Mouse (Mus musculus): ENCODE measurements at regions not wholly inside any gene's neighbourhood (a gene's known extent, or its start where the extent isn't known, plus 50 kb on each side); places are given as distances from the start of the nearest gene placed in this dataset.

- no peak for DNase-seq (ENCODE audit: low read depth)
These were observed 51.9 kb upstream of the Slco4a1 start for GRCm38 (mm10) chr2:180404168-180404567.

- DNase-seq (ENCODE audit: low read depth) = no peak
These were observed 52.4 kb upstream of the Slco4a1 start for GRCm38 (mm10) chr2:180403621-180404020.

GRCm38 (mm10) chr2:180402851-180403459 lies 53.1 kb upstream of the Slco4a1 start:
- no peak for DNase-seq (ENCODE audit: low read depth)

GRCm38 (mm10) chr2:180402433-180402832 lies 53.6 kb upstream of the Slco4a1 start:
- no peak for DNase-seq (ENCODE audit: low read depth)

- DNase-seq (ENCODE audit: low read depth) = no peak
These were observed 54.3 kb upstream of the Slco4a1 start for GRCm38 (mm10) chr2:180401409-180402391.

GRCm38 (mm10) chr2:180400514-180401019 lies 55.5 kb upstream of the Slco4a1 start:
- no peak for DNase-seq (ENCODE audit: low read depth)

GRCm38 (mm10) chr2:180399651-180400513 lies 56.2 kb upstream of the Slco4a1 start:
- peak; percentile 29 for DNase-seq (ENCODE audit: low read depth)

GRCm38 (mm10) chr2:180398851-180399447 lies 57.1 kb upstream of the Slco4a1 start:
- DNase-seq (ENCODE audit: low read depth) = no peak

GRCm38 (mm10) chr2:180398481-180398754 lies 57.6 kb upstream of the Slco4a1 start:
- no peak for DNase-seq (ENCODE audit: low read depth)

GRCm38 (mm10) chr2:180397723-180398480 lies 58.1 kb upstream of the Slco4a1 start:
- no peak for DNase-seq (ENCODE audit: low read depth)

GRCm38 (mm10) chr2:180396664-180397377 lies 59.2 kb upstream of the Slco4a1 start:
- DNase-seq (ENCODE audit: low read depth) = no peak

- no peak for DNase-seq (ENCODE audit: low read depth)
These were observed 59.8 kb upstream of the Slco4a1 start for GRCm38 (mm10) chr2:180396211-180396610.

- no peak for DNase-seq (ENCODE audit: low read depth)
These were observed 60.6 kb upstream of the Slco4a1 start for GRCm38 (mm10) chr2:180395279-180396034.

GRCm38 (mm10) chr2:180392846-180393700 lies 58.6 kb upstream of the Gata5 start:
- no peak for DNase-seq (ENCODE audit: low read depth)

GRCm38 (mm10) chr2:180392298-180392697 lies 57.8 kb upstream of the Gata5 start:
- DNase-seq (ENCODE audit: low read depth) = no peak

GRCm38 (mm10) chr2:180391349-180391748 lies 56.9 kb upstream of the Gata5 start:
- no peak for DNase-seq (ENCODE audit: low read depth)

GRCm38 (mm10) chr2:180390216-180390996 lies 55.9 kb upstream of the Gata5 start:
- no peak for DNase-seq (ENCODE audit: low read depth)

- no peak for DNase-seq (ENCODE audit: low read depth)
These were observed 55.0 kb upstream of the Gata5 start for GRCm38 (mm10) chr2:180389486-180389885.

Measured in NIH3T3 (cell line).